Mouse (Mus musculus): ENCODE data around the gene Pvrig. TPM values are rescaled to one million over a fixed set of nuclear protein-coding genes. Genes with fewer than 3 reads are reported as not detected.
"Not testable (repeated sequence)": the region's sequence is repeated elsewhere in the genome, so short reads cannot be mapped to it uniquely, and the experiment has no call there.

Gene Pvrig
- 0.19 TPM in 1 of 2 replicates, not detected in the other for polyA plus RNA-seq (2016; fragmentation: Nextera tagmentation; extraction: Ambion mirVana)

DNA sequence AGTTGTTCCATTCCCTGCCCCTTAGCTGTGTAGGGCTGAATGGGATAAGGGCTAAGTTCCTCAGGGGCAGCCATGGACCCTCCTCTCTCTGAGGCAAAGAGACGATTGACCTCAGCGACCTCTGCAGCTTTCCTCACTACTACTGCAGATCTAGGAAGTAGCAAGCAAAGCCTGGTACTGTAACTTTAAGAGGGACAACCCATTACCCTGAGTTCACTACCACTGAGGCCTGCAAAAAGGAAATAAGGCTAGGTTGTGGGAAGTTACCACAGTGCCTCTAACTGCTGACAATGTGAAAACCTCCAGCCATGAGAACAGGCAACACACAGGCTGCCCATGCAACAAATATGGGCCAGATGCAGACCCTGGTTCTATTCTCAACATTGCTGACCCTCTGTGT, at the start of gene Pvrig:
TSS of gene Pvrig (plus strand) at position 301 of the 400 bp plus-strand sequence.
- no peak for DNase-seq (ENCODE audit: low spot score)
- Histone ChIP-seq H3K27me3 (replicated peaks; ENCODE audit: low read depth, poor library complexity, severe bottlenecking) (no peaks in the 10 kb centered on the region), H3K4me3 (no peak within 1 kb of the TSS), H3K4me1 (no peaks in the 10 kb centered on the region), H3K9me3 (no peaks in the 10 kb centered on the region), H3K27ac (replicated peaks) (no peak within 1 kb of the TSS), H3K36me3 (replicated peaks) (no peaks in the 10 kb centered on the region)
- WGBS = 83% methylated on average over 2 of the region's 2 CpGs

DNA sequence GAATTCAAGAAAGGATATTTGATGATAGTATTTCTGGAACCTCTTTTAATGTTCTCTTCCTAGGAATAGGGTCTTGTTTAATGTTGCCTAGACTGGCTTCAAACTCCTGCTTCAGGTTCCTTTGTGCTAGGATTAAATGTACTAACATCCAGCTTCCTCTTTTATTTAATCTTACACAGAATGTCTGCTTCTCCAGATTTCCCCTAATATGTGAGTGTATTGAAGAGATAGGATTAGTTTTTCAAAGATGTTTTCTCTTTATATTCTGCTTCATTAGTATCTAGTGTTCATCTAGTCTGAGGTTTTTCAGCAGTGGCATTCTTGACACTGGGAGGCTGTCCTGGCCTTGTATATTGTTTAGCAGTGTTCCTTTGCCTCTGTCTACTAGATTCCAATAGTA, 47.6 kb upstream of the Pvrig start:
- Histone ChIP-seq H3K27ac (replicated peaks) (no peak overlapping the region), H3K4me3 (no peak overlapping the region)
- DNase-seq (ENCODE audit: low spot score) = no peak

DNA sequence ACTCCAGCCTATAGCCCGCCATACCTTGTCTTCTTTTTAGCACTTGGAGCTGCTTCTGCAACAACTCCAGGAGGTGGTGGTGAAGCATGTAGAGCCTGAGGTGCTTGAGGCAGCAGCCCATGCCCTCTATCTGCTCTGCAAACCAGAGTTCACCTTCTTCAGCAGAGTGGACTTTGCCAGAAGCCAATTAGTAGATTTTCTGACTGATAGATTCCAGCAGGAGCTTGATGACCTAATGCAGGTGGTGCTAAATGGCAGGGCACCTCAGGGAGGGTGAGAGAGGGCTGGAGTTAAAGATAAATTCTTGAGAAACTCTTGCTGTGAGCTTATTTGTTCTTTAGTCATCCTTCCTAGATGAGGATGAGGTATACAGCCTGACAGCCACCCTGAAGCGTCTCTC, 42.1 kb upstream of the Pvrig start:
- Histone ChIP-seq H3K36me3 (replicated peaks) (no peaks in the 10 kb centered on the region), H3K27me3 (replicated peaks; ENCODE audit: low read depth, poor library complexity, severe bottlenecking) (no peaks in the 10 kb centered on the region), H3K9me3 (no peaks in the 10 kb centered on the region), H3K4me1 (no peaks in the 10 kb centered on the region), H3K27ac (replicated peaks) (no peak overlapping the region), H3K4me3 (no peak overlapping the region)
- no peak for DNase-seq (ENCODE audit: low spot score)
- 84% methylated on average over 2 of the region's 2 CpGs for WGBS

More for the DNA sequence above, 47.6 kb upstream of the Pvrig start:
- H3K4me1 ChIP-seq = no peaks in the 10 kb centered on the region
- H3K36me3 ChIP-seq (replicated peaks) = no peaks in the 10 kb centered on the region
- H3K9me3 ChIP-seq = no peaks in the 10 kb centered on the region
- no peaks in the 10 kb centered on the region for H3K27me3 ChIP-seq (replicated peaks; ENCODE audit: low read depth, poor library complexity, severe bottlenecking)

DNA sequence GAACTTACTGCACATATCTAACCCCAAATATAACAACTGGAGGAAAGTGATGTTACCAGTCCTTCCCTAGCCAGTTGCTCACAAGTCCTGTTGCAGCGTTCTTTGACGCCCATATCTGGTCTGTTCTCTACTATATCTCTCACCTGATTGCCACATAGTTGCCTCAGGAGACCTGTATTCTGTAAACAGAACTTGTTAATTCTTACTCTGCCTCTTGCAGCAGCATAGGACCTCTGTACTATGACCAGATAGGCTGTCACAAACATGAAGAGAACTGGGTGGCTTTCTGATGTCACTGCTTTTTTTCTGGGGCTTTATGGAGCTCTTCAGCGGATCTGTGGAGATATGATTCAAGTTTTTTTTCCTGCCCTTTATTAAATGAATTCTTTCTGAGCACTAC, 29.0 kb upstream of the Pvrig start:
- DNase-seq (ENCODE audit: low spot score) = no peak
- H3K9me3 ChIP-seq = no peaks in the 10 kb centered on the region
- 90% methylated on average over 3 of the region's 3 CpGs for WGBS
- no peaks in the 10 kb centered on the region for H3K36me3 ChIP-seq (replicated peaks)
- H3K27me3 ChIP-seq (replicated peaks; ENCODE audit: low read depth, poor library complexity, severe bottlenecking) = no peaks in the 10 kb centered on the region
- no peak overlapping the region for H3K4me3 ChIP-seq
- no peaks in the 10 kb centered on the region for H3K4me1 ChIP-seq
- no peak overlapping the region for H3K27ac ChIP-seq (replicated peaks)

DNA sequence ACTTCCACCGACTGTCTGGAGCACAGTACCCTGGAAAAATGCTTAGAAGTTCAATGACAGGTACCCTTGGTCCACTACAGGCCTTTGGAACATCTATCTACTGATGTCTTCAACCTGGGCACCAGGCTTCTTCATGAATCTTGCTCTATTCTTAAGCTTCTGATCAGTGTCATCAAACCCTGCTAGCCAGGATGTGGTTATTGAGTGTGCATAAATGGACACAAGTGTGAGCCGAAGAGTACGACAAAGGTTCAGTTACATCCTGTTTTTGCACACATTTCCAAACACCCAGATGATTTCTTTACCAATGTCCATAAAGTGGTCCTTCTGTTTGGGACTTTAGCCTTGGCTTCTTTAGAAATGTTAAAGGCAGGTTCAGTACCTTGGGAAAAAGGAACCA, 1.5 kb downstream of the Pvrig start:
- no peaks in the 10 kb centered on the region for H3K36me3 ChIP-seq (replicated peaks)
- no peak overlapping the region for H3K27ac ChIP-seq (replicated peaks)
- no peaks in the 10 kb centered on the region for H3K4me1 ChIP-seq
- no peak for DNase-seq (ENCODE audit: low spot score)
- WGBS = 94% methylated on average over 3 of the region's 3 CpGs
- no peaks in the 10 kb centered on the region for H3K9me3 ChIP-seq
- H3K27me3 ChIP-seq (replicated peaks; ENCODE audit: low read depth, poor library complexity, severe bottlenecking) = no peaks in the 10 kb centered on the region
- no peak overlapping the region for H3K4me3 ChIP-seq

DNA sequence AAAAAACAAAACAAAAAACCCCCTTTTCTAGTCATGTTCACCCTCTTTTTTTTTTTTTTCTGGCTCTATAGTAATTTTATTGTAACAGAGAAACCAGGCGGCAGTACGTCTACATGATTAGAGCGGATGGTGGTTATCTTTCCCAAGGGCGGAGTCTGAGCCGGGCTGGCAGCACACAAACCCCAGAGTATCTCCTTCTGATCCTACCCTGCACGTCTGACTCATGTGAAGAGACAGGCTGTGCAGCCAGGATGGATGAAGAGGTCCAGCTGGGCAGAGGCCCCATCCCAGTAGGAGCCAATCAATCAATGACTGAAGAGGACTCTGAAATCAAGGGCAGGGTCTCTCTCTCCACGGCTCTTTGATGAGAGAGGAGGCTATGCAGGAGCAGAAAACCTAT, 21.4 kb downstream of the Pvrig start:
- H3K4me3 ChIP-seq; H3K4me1 ChIP-seq; H3K27ac ChIP-seq (replicated peaks); H3K36me3 ChIP-seq (replicated peaks); DNase-seq (ENCODE audit: low spot score); H3K9me3 ChIP-seq; H3K27me3 ChIP-seq (replicated peaks; ENCODE audit: low read depth, poor library complexity, severe bottlenecking): not testable (repeated sequence)
- 86% methylated on average over 7 of the region's 7 CpGs for WGBS

DNA sequence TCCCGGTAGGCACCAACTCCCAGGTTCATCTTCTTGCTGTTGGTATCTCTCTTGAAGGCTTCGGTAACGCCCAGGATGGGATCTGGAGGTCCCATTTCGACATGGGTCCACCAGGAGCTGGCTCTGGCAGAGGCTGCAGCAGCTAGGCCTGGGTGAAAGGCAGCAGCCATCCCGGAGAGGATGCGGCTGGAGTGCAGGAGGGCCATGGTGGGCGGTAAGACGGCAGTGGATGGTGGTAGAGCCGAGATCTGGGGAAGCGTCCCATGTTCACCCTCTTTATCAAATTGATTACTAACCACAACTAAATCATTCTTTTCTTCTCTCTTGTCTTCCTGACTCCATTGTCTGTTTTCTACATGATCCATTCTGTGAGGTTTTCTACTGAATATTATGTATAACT, 23.6 kb downstream of the Pvrig start:
- not testable (repeated sequence) for DNase-seq (ENCODE audit: low spot score); H3K4me1 ChIP-seq; H3K9me3 ChIP-seq; H3K36me3 ChIP-seq (replicated peaks); H3K27me3 ChIP-seq (replicated peaks; ENCODE audit: low read depth, poor library complexity, severe bottlenecking); H3K27ac ChIP-seq (replicated peaks); H3K4me3 ChIP-seq
- WGBS = 89% methylated on average over 10 of the region's 10 CpGs

Other genes with a start within 250 kb of the Pvrig start
- 96.5 and 97.0 TPM in 2 replicates for gene Zscan21, start 225.1 kb upstream of the Pvrig start, polyA plus RNA-seq (2016; fragmentation: Nextera tagmentation; extraction: Ambion mirVana)
- 32.1 and 39.8 TPM in 2 replicates for gene Zfp113, start 186.2 kb upstream of the Pvrig start, polyA plus RNA-seq (2016; fragmentation: Nextera tagmentation; extraction: Ambion mirVana)
- 357 and 367 TPM in 2 replicates for gene Cops6, start 180.9 kb upstream of the Pvrig start, polyA plus RNA-seq (2016; fragmentation: Nextera tagmentation; extraction: Ambion mirVana)
- gene Ap4m1, start 170.0 kb upstream of the Pvrig start, polyA plus RNA-seq (2016; fragmentation: Nextera tagmentation; extraction: Ambion mirVana) = 30.6 and 33.0 TPM in 2 replicates
- gene Mcm7, start 169.5 kb upstream of the Pvrig start, polyA plus RNA-seq (2016; fragmentation: Nextera tagmentation; extraction: Ambion mirVana) = 365 and 378 TPM in 2 replicates
- gene Taf6, start 154.5 kb upstream of the Pvrig start, polyA plus RNA-seq (2016; fragmentation: Nextera tagmentation; extraction: Ambion mirVana) = 146 and 149 TPM in 2 replicates
- gene Cnpy4, start 154.5 kb upstream of the Pvrig start, polyA plus RNA-seq (2016; fragmentation: Nextera tagmentation; extraction: Ambion mirVana) = 54.4 and 54.6 TPM in 2 replicates
- gene Mblac1, start 147.6 kb upstream of the Pvrig start, polyA plus RNA-seq (2016; fragmentation: Nextera tagmentation; extraction: Ambion mirVana) = 8.7 and 9.4 TPM in 2 replicates
- not detected in 2 replicates for gene Nxpe5, start 116.1 kb upstream of the Pvrig start, polyA plus RNA-seq (2016; fragmentation: Nextera tagmentation; extraction: Ambion mirVana)
- gene Lamtor4, start 86.5 kb upstream of the Pvrig start, polyA plus RNA-seq (2016; fragmentation: Nextera tagmentation; extraction: Ambion mirVana) = 38.6 and 40.2 TPM in 2 replicates
- 5.7 and 6.1 TPM in 2 replicates for gene BC037034, start 77.9 kb upstream of the Pvrig start, polyA plus RNA-seq (2016; fragmentation: Nextera tagmentation; extraction: Ambion mirVana)
- 3.6 and 4.5 TPM in 2 replicates for gene Gal3st4, start 69.1 kb upstream of the Pvrig start, polyA plus RNA-seq (2016; fragmentation: Nextera tagmentation; extraction: Ambion mirVana)
- 0.11 TPM in 1 of 2 replicates, not detected in the other for gene Gm43720, start 62.0 kb upstream of the Pvrig start, polyA plus RNA-seq (2016; fragmentation: Nextera tagmentation; extraction: Ambion mirVana)
- gene Gpc2, start 62.0 kb upstream of the Pvrig start, polyA plus RNA-seq (2016; fragmentation: Nextera tagmentation; extraction: Ambion mirVana) = 48.1 TPM in 2 replicates
- 5.5 and 6.2 TPM in 2 replicates for gene Stag3, start 61.7 kb upstream of the Pvrig start, polyA plus RNA-seq (2016; fragmentation: Nextera tagmentation; extraction: Ambion mirVana)
- 38.9 and 44.9 TPM in 2 replicates for gene Zfp157, start 99.5 kb downstream of the Pvrig start, polyA plus RNA-seq (2016; fragmentation: Nextera tagmentation; extraction: Ambion mirVana)
- not detected in 2 replicates for gene 1700123K08Rik, start 222.8 kb downstream of the Pvrig start, polyA plus RNA-seq (2016; fragmentation: Nextera tagmentation; extraction: Ambion mirVana)

All from embryonic facial prominence, embryonic 10.5 days (tissue).